22 mouse cellular contexts compared by ENCODE assay signal in the genomic region with DNA sequence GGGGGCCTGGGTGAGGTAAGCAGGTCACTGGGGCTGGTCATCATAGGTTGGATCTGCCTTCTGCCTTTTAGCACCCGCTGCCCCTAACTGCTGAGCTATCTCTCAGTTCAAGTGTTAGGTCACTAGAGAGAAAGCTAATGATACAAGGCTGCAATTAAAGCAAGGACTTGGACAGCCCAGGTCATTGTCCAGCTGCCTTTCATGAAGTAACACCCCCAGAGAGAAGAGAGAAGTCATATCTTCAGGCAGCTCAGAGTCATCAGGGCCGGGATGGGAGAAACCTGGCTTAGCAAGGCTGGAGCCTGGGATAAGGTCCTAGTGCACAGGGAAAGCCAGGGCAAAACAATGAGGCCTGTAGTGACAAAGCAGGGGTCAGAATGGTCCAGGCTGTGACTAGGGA. TPM values are rescaled to one million over a fixed set of nuclear protein-coding genes. Genes with fewer than 3 reads are reported as not detected.
"Had no signal": no experiment of that assay in that cellular context is flagged by ENCODE, and none has a peak within 500 bp of the region (broad histone marks: within the 10 kb centered on the region; RNA-seq: fewer than 3 reads in every experiment).

No protein-coding gene starts in this region.

- ATAC-seq: midbrain, embryonic 16.5 days had no signal

- H3K4me3 ChIP-seq: midbrain, embryonic 12.5 days; myocyte; neural tube, embryonic 13.5 days; neural tube, embryonic 15.5 days had no signal

- DNase-seq: lung, adult 18-20 months; lung, embryonic 14.5 days; lung, postnatal 10 days; lung, postnatal 4 days; retina, postnatal 1 day; right cerebral cortex, adult 18-20 months; right cerebral cortex, postnatal 25 days; right cerebral cortex, postnatal 4 days; spleen, adult 18-20 months; thymus, adult 18-20 months; thymus, postnatal 14 days; thymus, postnatal 36 days had no signal

- H3K9me3 ChIP-seq: midbrain, embryonic 12.5 days; neural tube, embryonic 13.5 days; neural tube, embryonic 15.5 days had no signal

- H3K4me2 ChIP-seq: lung, embryonic 14.5 days; midbrain, embryonic 12.5 days; neural tube, embryonic 13.5 days; neural tube, embryonic 15.5 days had no signal

- H3K9ac ChIP-seq: lung, embryonic 14.5 days; midbrain, embryonic 12.5 days; neural tube, embryonic 13.5 days; neural tube, embryonic 15.5 days had no signal

- H3K36me3 ChIP-seq: midbrain, embryonic 12.5 days; neural tube, embryonic 13.5 days; neural tube, embryonic 15.5 days had no signal

- H3K27ac ChIP-seq: midbrain, embryonic 12.5 days; neural tube, embryonic 15.5 days had no signal

RNA-seq across cellular contexts. Expression of a gene that starts 4.9 kb away (rescaled TPM):
- total RNA-seq: megakaryocyte, adult 5-6 weeks; megakaryocyte-erythroid progenitor cell, adult 5-6 weeks had no signal

RNA-seq across cellular contexts. Expression of a gene that starts 45.9 kb away (rescaled TPM):
- total RNA-seq: megakaryocyte-erythroid progenitor cell, adult 5-6 weeks had no signal
- polyA plus RNA-seq: lung, embryonic 14.5 days; midbrain, embryonic 12.5 days; midbrain, embryonic 16.5 days; neural tube, embryonic 11.5 days; neural tube, embryonic 13.5 days; neural tube, embryonic 15.5 days; stomach, embryonic 14.5 days; stomach, embryonic 16.5 days had no signal

RNA-seq across cellular contexts. Expression of a gene that starts 46.1 kb away (rescaled TPM):
- polyA plus RNA-seq: myocyte had no signal

RNA-seq across cellular contexts. Expression of a gene that starts 52.2 kb away (rescaled TPM):
- polyA plus RNA-seq: midbrain, embryonic 12.5 days; midbrain, embryonic 16.5 days; myocyte; neural tube, embryonic 11.5 days had no signal
